Mouse (Mus musculus): ENCODE measurements at regions not wholly inside any gene's neighbourhood (a gene's known extent, or its start where the extent isn't known, plus 50 kb on each side); places are given as distances from the start of the nearest gene placed in this dataset.

DNA sequence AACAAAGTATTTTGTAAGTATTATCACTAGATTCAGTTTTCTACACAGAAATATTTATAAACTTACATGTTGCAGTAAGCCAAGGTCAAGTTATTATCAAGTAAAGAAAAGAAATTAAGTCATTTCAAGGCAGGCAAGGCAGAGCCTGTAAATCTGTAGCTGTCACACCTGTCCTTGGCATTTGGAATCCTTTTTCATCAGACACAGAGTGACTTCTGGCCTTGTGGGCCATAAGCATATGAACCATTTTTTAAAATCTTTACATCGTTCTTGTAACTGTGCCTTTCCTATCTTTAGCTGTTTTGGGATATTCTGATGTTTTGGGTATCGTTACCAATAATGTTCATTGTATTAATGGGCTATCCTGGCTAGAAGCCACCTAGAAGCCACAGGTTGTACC lies 76.7 kb upstream of the Frmd4a start:
- no peak for DNase-seq (ENCODE audit: extremely low spot score, low spot score)

DNA sequence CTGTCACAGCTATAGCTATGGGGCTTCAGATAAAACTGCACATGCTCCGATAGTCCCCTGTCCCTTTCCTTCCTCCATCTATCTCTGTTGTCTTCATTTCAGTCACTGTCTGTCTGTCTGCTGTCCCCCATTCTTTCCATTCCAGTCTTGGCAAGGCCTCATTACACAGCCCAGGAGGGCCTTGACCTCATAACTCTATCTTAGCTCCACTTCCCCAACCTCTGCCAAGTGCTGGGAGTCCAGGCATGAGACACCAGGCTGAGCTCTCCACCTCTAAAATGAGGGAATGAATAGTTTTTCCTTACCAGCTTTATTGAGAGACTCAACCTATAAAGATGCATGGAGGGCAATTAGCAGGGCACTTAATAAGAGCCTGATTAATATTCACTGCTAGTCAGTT lies 76.0 kb upstream of the Frmd4a start:
- DNase-seq (ENCODE audit: extremely low spot score, low spot score): no peak

DNA sequence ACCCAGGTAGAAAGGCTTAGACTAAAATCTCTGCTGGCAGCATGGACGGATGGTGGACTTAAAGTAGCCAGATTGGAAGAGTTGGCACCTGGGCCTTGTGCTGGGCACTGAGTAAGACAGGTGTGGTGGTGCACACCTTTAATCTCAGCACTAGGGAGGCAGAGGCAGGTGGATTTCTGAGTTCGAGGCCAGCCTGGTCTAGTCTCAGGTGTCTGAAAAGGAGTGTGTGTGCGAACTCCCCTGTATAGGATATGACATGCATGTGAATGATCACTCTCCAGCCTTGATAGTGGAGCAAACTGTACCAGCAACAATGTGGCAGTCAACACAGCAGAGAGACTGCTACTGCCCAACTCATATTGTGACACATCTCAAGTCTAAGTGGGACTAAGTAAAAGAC lies 70.1 kb upstream of the Frmd4a start:
- DNase-seq (ENCODE audit: extremely low spot score, low spot score): no peak

DNA sequence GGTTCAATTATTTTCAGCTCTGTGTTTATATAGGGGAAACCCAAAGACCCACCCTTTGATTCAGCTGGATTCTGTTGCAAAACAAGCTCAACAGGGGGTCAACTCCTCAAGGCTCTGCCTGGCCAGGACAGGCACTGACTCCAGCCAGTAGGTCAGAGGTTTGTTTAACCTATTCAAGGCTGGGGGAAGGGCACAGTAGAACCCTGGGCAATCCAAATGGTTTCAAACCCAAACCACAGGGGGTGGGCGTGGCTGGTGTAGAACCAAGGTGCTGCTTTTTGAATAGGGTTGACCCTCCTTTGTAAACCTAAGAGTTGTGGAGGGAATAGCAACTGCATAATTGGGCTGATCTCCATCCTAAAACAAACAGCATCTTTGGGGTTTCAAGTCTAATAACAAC lies 69.2 kb upstream of the Frmd4a start:
- DNase-seq (ENCODE audit: extremely low spot score, low spot score): no peak

DNA sequence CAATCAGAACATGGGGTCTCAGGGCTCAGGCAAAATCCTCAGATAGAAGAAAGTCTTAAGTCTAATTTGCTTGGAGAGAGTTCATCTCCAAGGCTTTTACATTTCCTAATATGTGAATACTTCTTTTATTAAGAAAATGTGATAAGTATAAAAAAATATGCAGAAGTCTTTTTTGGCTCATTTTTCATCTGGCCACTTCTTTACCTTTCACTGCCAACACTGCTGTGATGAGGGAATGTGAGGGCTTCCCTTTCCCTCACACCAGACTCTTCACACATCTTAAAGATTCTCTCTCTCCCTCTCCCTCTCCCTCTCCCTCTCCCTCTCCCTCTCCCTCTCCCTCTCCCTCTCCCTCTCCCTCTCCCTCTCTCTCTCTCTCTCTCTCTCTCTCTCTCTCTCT lies 60.0 kb upstream of the Frmd4a start:
- DNase-seq (ENCODE audit: extremely low spot score, low spot score): no peak

DNA sequence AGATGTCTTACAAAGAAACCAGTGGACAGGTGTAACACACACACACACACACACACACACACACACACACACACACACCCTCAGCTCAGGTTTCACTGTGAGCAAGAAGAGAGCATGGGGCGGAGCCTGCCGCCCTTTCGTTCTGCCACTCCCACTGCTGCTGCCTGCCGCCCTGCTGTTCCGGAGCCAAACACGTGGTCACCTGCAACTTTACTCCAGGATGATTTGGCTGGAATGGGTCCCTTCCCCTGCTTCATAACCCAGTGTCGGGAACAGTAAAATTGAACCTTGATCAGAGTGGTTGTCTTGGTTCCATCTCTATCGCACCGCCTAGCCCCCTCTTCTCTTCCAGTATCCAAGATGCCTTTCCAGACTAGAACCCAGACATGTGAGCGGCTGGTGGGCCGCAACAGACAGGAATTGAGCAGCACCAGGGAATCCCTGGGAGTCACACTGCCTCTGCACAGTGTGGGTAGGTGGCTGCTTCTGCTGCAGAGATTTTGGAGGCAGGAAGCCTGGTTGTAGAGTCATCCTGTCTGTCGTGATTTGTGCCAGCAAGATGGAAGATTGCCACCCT lies 59.4 kb upstream of the Frmd4a start:
- DNase-seq (ENCODE audit: extremely low spot score, low spot score): no peak

DNA sequence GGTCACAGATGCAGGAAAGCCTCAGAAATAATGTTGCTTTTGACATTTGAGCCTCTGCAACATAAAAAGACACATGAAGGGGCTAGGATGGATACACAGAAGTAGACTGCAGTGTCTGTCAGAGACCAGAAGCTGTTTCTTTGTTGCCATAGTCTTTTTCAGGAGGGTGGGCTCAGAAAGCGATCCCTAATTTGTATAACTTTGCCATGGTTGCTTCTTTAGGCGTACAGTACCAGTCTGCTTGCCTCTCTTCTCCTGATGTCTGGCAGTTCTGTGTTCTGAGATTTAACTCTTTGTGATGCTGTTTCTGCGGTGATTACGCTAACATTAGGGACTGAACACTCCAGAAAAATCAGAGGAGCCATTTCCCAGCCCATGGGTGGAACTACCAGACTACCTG lies 58.8 kb upstream of the Frmd4a start:
- no peak for DNase-seq (ENCODE audit: extremely low spot score, low spot score)

DNA sequence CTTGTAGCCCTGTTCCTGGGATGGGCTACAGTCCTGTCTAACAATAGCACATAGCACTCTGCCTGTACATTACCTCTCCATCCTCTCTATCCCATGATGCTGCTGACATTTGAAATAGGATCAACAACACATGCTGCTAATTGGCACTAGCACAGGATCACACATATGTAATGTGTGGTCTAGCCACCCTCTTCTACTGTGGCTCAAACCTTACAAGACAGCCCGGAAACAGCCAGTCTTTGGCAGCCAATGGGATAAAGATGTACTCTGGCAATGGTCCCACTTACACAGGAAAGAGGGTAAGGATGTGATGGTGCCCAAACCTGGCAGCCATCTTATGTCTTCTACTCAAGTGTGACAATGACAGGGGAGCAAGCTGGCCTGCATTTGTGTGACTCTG lies 58.3 kb upstream of the Frmd4a start:
- no peak for DNase-seq (ENCODE audit: extremely low spot score, low spot score)

DNA sequence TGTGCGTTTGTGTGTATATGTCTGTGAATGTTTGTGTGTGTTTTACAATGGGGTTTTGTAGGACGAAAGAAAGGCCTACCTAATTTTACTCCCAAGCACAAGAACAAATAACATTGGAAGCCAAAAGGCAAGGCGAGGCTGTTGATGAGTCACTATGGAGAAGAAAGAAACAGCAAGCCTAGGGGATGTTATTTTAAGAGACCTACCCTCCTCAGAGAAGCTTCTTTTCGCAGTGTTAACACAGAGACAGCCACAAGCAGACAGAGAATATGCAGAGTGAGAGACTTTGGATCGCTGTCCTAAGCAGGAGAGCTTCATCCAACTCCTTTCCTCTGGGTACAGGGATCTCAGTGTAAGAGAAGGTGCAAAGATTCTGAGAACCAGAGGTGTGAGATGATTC lies 57.3 kb upstream of the Frmd4a start:
- no peak for DNase-seq (ENCODE audit: extremely low spot score, low spot score)

DNA sequence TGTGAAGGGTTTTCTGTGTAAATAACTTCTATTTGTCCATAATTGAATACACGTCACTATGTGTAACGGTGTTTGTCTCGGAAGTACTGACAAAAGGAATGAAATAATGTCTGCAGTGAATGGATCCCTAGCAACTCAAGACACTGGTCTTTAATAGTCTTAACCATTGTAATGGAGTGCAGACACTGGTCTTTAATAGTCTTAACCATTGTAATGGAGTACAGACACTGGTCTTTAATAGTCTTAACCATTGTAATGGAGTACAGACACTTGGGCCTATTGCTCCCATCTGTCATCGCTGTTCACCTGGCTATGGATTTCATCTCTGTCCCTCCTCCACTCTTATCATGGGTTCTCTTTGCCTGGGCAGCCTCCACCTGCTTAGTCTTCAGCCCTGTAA lies 53.2 kb upstream of the Frmd4a start:
- DNase-seq (ENCODE audit: extremely low spot score, low spot score): no peak
